Mouse (Mus musculus): ENCODE measurements around the gene Efcab11.
A peak's percentile ranks its signal among the peaks of the same experiment; 100 is the strongest.
"Not testable (repeated sequence)": the region's sequence is repeated elsewhere in the genome, so short reads cannot be mapped to it uniquely, and the experiment has no call there.

The Efcab11 gene

GRCm38 (mm10) chr12:99807891-99808290 is 76.3 kb downstream of the Efcab11 start:
- DNase-seq (ENCODE audit: low spot score in 2 of 2) = no peak

GRCm38 (mm10) chr12:99806741-99807140 is 77.5 kb downstream of the Efcab11 start:
- DNase-seq (ENCODE audit: low spot score in 2 of 2) = not testable (repeated sequence)

- peak; percentile 37 to 58 for DNase-seq (ENCODE audit: low spot score in 2 of 2)
Observed at GRCm38 (mm10) chr12:99795921-99796320, 88.3 kb downstream of the Efcab11 start.

- DNase-seq (ENCODE audit: low spot score in 2 of 2) = no peak
Observed at GRCm38 (mm10) chr12:99794792-99795620, 89.2 kb downstream of the Efcab11 start.

GRCm38 (mm10) chr12:99794158-99794515 is 90.1 kb downstream of the Efcab11 start:
- DNase-seq (ENCODE audit: low spot score in 2 of 2) = no peak

GRCm38 (mm10) chr12:99793465-99794157 is 90.6 kb downstream of the Efcab11 start:
- no peak for DNase-seq (ENCODE audit: low spot score in 2 of 2)

GRCm38 (mm10) chr12:99789283-99789960 is 94.8 kb downstream of the Efcab11 start:
- DNase-seq (ENCODE audit: low spot score in 2 of 2) = peak; percentile 79 to 81

- no peak for DNase-seq (ENCODE audit: low spot score in 2 of 2)
Observed at GRCm38 (mm10) chr12:99781774-99782173, 102.5 kb downstream of the Efcab11 start.

GRCm38 (mm10) chr12:99780396-99780795 is 103.8 kb downstream of the Efcab11 start:
- no peak for DNase-seq (ENCODE audit: low spot score in 2 of 2)

- DNase-seq (ENCODE audit: low spot score in 2 of 2) = no peak
Observed at GRCm38 (mm10) chr12:99779908-99780307, 104.3 kb downstream of the Efcab11 start.

GRCm38 (mm10) chr12:99776497-99777139 is 107.6 kb downstream of the Efcab11 start:
- no peak for DNase-seq (ENCODE audit: low spot score in 2 of 2)

GRCm38 (mm10) chr12:99774864-99775263 is 109.4 kb downstream of the Efcab11 start:
- no peak for DNase-seq (ENCODE audit: low spot score in 2 of 2)

- DNase-seq (ENCODE audit: low spot score in 2 of 2) = peak; percentile 42 to 43
Observed at GRCm38 (mm10) chr12:99773636-99774193, 110.5 kb downstream of the Efcab11 start.

GRCm38 (mm10) chr12:99771018-99771417 is 113.2 kb downstream of the Efcab11 start:
- DNase-seq (ENCODE audit: low spot score in 2 of 2) = no peak

- no peak for DNase-seq (ENCODE audit: low spot score in 2 of 2)
Observed at GRCm38 (mm10) chr12:99769626-99770025, 114.6 kb downstream of the Efcab11 start.

- no peak for DNase-seq (ENCODE audit: low spot score in 2 of 2)
Observed at GRCm38 (mm10) chr12:99767691-99768090, 116.5 kb downstream of the Efcab11 start.

- no peak for DNase-seq (ENCODE audit: low spot score in 2 of 2)
Observed at GRCm38 (mm10) chr12:99765979-99766378, 118.3 kb downstream of the Efcab11 start.

- no peak for DNase-seq (ENCODE audit: low spot score in 2 of 2)
Observed at GRCm38 (mm10) chr12:99764053-99764452, 120.2 kb downstream of the Efcab11 start.

GRCm38 (mm10) chr12:99757754-99758526 is 126.3 kb downstream of the Efcab11 start:
- no peak for DNase-seq (ENCODE audit: low spot score in 2 of 2)

- no peak for DNase-seq (ENCODE audit: low spot score in 2 of 2)
Observed at GRCm38 (mm10) chr12:99756914-99757687, 127.1 kb downstream of the Efcab11 start.

All from spleen, postnatal 36 days (tissue).